Mouse (Mus musculus) intestine, embryonic 15.5 days (tissue): ENCODE measurements around the gene Lmtk2. TPM values are rescaled to one million over a fixed set of nuclear protein-coding genes. Genes with fewer than 3 reads are reported as not detected.

Experiments
- ATAC-seq: fragments of 200-750 bp; cut with Nextera tagmentation; 2 replicates; pipeline ENCODE4 v1.8.0; 2017; ENCODE audit warnings: moderate TSS enrichment, moderate library complexity
- H3K27ac ChIP-seq: fragments of 300-500 bp; sonication (generic); 2 replicates; pipeline ENCODE4 v1.5.1; 2015; ENCODE audit warnings: mild to moderate bottlenecking, inconsistent platforms
- H3K27me3 ChIP-seq: fragments of 300-500 bp; sonication (generic); replicated peaks from 2 replicates; pipeline ENCODE4 v1.6.1; 2015; ENCODE audit warnings: inconsistent platforms
- H3K36me3 ChIP-seq: fragments of 300-500 bp; sonication (generic); 2 replicates; pipeline ENCODE4 v1.6.1; 2015; ENCODE audit warnings: inconsistent platforms
- H3K4me1 ChIP-seq: fragments of 300-500 bp; sonication (generic); replicated peaks from 2 replicates; pipeline ENCODE4 v1.6.1; 2015; ENCODE audit warnings: inconsistent platforms
- H3K4me2 ChIP-seq: fragments of 300-500 bp; sonication (generic); replicated peaks from 2 replicates; pipeline ENCODE4 v1.6.1; 2015; ENCODE audit warnings: mild to moderate bottlenecking, inconsistent platforms
- H3K4me3 ChIP-seq: fragments of 300-500 bp; sonication (generic); replicated peaks from 2 replicates; pipeline ENCODE4 v1.5.1; 2015; ENCODE audit warnings: inconsistent platforms
- H3K9ac ChIP-seq: fragments of 300-500 bp; sonication (generic); 2 replicates; pipeline ENCODE4 v1.6.1; 2015; ENCODE audit warnings: inconsistent platforms
- H3K9me3 ChIP-seq: fragments of 300-500 bp; sonication (generic); 2 replicates; pipeline ENCODE4 v1.6.1; 2016; ENCODE audit warnings: inconsistent platforms
- WGBS: fragments of 180-500 bp; shearing (Covaris S2); methylation state at CpG from one replicate; pipeline ENCODE4 v1.1.7; 2015; 5-methylcytosine and 5-hydroxymethylcytosine counted together
- polyA plus RNA-seq: library from polyadenylated mRNA; unstranded; fragments of >200 nt; fragmentation: Nextera tagmentation; extraction: Ambion mirVana; gene quantifications from 2 replicates; pipeline ENCODE4 v1.2.1, GENCODE M21; 2015

Gene Lmtk2
- polyA plus RNA-seq, 1 experiment from 2014 or later, result 5.6 TPM

DNA sequence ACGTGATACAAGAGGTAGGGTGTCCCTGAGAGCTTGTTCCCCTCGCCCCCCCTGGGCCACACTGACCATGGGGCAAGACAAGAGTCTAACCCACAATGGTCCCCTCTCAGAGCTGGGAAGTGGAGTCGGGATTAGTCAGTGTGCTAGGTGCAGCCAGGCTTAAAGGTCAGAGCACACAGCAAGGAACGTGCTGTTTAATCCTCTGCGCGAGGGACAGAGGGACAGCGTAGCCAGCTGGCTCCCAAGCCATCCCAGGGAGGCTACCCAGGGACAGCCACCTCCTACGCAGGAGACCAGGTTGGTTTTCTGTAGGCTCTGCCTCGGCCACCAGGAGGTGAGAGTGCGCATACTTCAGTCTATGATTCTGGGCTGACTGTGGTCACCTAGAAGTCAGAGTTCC lies 104.7 kb downstream of the Lmtk2 start:
- H3K36me3 ChIP-seq, result peaks cover 13% of the 10 kb centered on the region; the same call in 1 of the 2 replicates
- 83% methylated on average over 10 of the region's 10 CpGs for WGBS
- H3K27me3 ChIP-seq, result no peaks in the 10 kb centered on the region
- no peak overlapping the region for H3K4me3 ChIP-seq
- H3K27ac ChIP-seq, result no peak overlapping the region
- no peaks in the 10 kb centered on the region for H3K4me1 ChIP-seq
- no peak for ATAC-seq
- H3K9ac ChIP-seq, result no peak overlapping the region
- no peaks in the 10 kb centered on the region for H3K9me3 ChIP-seq
- H3K4me2 ChIP-seq, result no peak overlapping the region

DNA sequence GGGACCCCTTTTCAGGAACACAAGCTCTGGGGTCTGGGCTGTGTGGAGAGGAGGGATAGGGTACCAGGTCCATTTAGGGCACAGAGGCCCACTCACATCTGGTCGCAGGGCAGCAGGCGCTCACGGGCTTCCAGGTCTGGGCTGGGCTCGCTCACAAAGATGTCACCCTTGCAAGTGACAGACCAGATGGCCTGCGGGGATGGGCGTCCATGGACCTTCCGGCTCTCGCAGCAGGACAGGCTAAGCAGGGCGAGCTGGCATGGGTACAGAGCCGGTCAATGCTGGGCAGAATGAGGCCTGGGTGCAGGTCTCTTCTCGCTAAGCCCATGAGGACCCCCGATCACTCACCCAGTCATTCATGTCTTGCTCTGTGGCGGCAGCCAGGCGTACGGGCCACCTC lies 105.8 kb downstream of the Lmtk2 start:
- 95% methylated on average over 15 of the region's 15 CpGs for WGBS
- Histone ChIP-seq H3K4me1 (no peaks in the 10 kb centered on the region), H3K4me3 (no peak overlapping the region), H3K4me2 (no peak overlapping the region), H3K9me3 (no peaks in the 10 kb centered on the region), H3K9ac (no peak overlapping the region), H3K27ac (no peak overlapping the region), H3K36me3 (peaks cover 13% of the 10 kb centered on the region; the same call in 1 of the 2 replicates), H3K27me3 (no peaks in the 10 kb centered on the region)
- ATAC-seq, result no peak

- no peak; the same call in 1 of the 2 replicates for ATAC-seq
- Histone ChIP-seq H3K27ac (no peak overlapping the region), H3K9me3 (no peaks in the 10 kb centered on the region), H3K4me2 (no peak overlapping the region), H3K27me3 (no peaks in the 10 kb centered on the region), H3K9ac (no peak overlapping the region), H3K4me1 (no peaks in the 10 kb centered on the region), H3K4me3 (no peak overlapping the region), H3K36me3 (peaks cover 8% of the 10 kb centered on the region; the same call in 1 of the 2 replicates)
- 47% methylated on average over 11 of the region's 11 CpGs for WGBS
These were observed 107.2 kb downstream of the Lmtk2 start for GRCm38 (mm10) chr5:144207478-144207877.

DNA sequence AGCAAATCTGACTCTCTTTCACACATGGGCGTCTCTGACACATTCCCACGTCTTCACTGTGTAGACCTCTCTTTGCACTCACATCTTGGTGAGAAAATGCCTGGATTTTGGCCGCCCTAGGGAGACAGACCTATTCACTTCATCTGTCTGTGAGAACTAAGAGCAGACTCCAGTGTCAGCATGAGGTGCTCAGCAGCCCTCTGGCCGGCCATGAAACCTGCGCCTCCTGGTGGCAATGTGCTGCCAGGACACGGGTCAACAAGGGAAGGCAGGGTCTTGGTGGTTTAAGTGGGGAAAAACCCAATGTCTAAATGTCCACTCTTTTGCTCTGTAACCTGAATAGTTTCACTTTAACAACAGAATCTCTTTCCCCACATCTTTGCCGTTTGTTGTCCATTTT lies 114.2 kb downstream of the Lmtk2 start:
- Histone ChIP-seq H3K27me3 (no peaks in the 10 kb centered on the region), H3K4me1 (no peaks in the 10 kb centered on the region), H3K4me2 (no peak overlapping the region), H3K9ac (no peak overlapping the region), H3K9me3 (no peaks in the 10 kb centered on the region), H3K27ac (no peak overlapping the region), H3K4me3 (no peak overlapping the region), H3K36me3 (0 out of 2 replicates have a peak, but pooled peaks cover 5% of the 10 kb centered on the region)
- 0 out of 2 replicates have a peak, but pooled peaks have one; percentile 31 for ATAC-seq
- 27% methylated on average over 7 of the region's 7 CpGs for WGBS

- no peak for ATAC-seq
- H3K4me3 ChIP-seq, result no peak overlapping the region
- H3K4me2 ChIP-seq, result no peak overlapping the region
- WGBS, result 100% methylated on average over 2 of the region's 2 CpGs
- no peaks in the 10 kb centered on the region for H3K9me3 ChIP-seq
- H3K27ac ChIP-seq, result no peak overlapping the region
- no peaks in the 10 kb centered on the region for H3K4me1 ChIP-seq
- H3K27me3 ChIP-seq, result no peaks in the 10 kb centered on the region
- H3K36me3 ChIP-seq, result no peaks in the 10 kb centered on the region
- H3K9ac ChIP-seq, result no peak overlapping the region
These were observed 115.8 kb downstream of the Lmtk2 start for GRCm38 (mm10) chr5:144215992-144216391.

- H3K27me3 ChIP-seq, result no peaks in the 10 kb centered on the region
- H3K4me3 ChIP-seq, result no peak overlapping the region
- no peak for ATAC-seq
- H3K9ac ChIP-seq, result no peak overlapping the region
- no peak overlapping the region for H3K4me2 ChIP-seq
- H3K9me3 ChIP-seq, result no peaks in the 10 kb centered on the region
- no peak overlapping the region for H3K27ac ChIP-seq
- H3K4me1 ChIP-seq, result peaks cover 8% of the 10 kb centered on the region; the same call in 1 of the 2 replicates
- WGBS, result 82% methylated on average over 7 of the region's 7 CpGs
- no peaks in the 10 kb centered on the region for H3K36me3 ChIP-seq
These were observed 117.8 kb downstream of the Lmtk2 start for GRCm38 (mm10) chr5:144218061-144218460.

GRCm38 (mm10) chr5:144219306-144219705 lies 119.1 kb downstream of the Lmtk2 start:
- H3K36me3 ChIP-seq, result no peaks in the 10 kb centered on the region
- H3K27ac ChIP-seq, result no peak overlapping the region
- H3K9me3 ChIP-seq, result no peaks in the 10 kb centered on the region
- H3K4me3 ChIP-seq, result no peak overlapping the region
- no peak overlapping the region for H3K4me2 ChIP-seq
- H3K9ac ChIP-seq, result no peak overlapping the region
- H3K27me3 ChIP-seq, result no peaks in the 10 kb centered on the region
- H3K4me1 ChIP-seq, result peaks cover 10% of the 10 kb centered on the region; the same call in 1 of the 2 replicates
- ATAC-seq, result no peak
- WGBS, result 73% methylated on average over 12 of the region's 12 CpGs

DNA sequence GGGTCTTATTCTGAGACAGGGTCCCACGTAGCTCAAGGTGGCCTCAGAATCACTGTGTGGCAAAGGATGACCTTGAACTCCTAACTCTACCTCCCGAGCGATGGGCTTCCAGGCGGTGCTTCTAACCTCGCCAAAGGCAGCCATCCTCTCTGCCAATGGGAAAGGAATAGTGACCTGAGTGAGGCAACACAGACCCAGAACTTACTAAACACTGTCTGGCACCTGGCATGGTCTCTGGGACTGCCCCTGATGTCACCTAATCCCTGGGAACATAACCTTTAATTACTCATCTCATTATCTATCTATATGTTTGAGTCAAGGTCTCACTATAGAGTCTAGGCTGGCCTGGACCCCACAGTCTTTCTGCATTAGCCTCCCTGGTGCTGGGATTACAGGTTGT lies 119.7 kb downstream of the Lmtk2 start:
- no peak for ATAC-seq
- WGBS, result 85% methylated on average over 5 of the region's 5 CpGs
- H3K4me3 ChIP-seq, result no peak overlapping the region
- no peaks in the 10 kb centered on the region for H3K9me3 ChIP-seq
- H3K27ac ChIP-seq, result no peak overlapping the region
- no peaks in the 10 kb centered on the region for H3K27me3 ChIP-seq
- no peak overlapping the region for H3K9ac ChIP-seq
- no peaks in the 10 kb centered on the region for H3K36me3 ChIP-seq
- no peak overlapping the region for H3K4me2 ChIP-seq
- peaks cover 12% of the 10 kb centered on the region; the same call in 1 of the 2 replicates for H3K4me1 ChIP-seq

- no peak overlapping the region for H3K27ac ChIP-seq
- no peak overlapping the region for H3K9ac ChIP-seq
- WGBS, result 56% methylated on average over 4 of the region's 4 CpGs
- H3K4me1 ChIP-seq, result peaks cover 12% of the 10 kb centered on the region; the same call in 1 of the 2 replicates
- no peak for ATAC-seq
- H3K36me3 ChIP-seq, result no peaks in the 10 kb centered on the region
- no peak overlapping the region for H3K4me2 ChIP-seq
- H3K27me3 ChIP-seq, result no peaks in the 10 kb centered on the region
- no peaks in the 10 kb centered on the region for H3K9me3 ChIP-seq
- no peak overlapping the region for H3K4me3 ChIP-seq
These were observed 121.1 kb downstream of the Lmtk2 start for GRCm38 (mm10) chr5:144221305-144221704.

- peaks cover 12% of the 10 kb centered on the region; the same call in 1 of the 2 replicates for H3K4me1 ChIP-seq
- peak overlapping the region; percentile 79 for H3K9ac ChIP-seq
- H3K9me3 ChIP-seq, result no peaks in the 10 kb centered on the region
- peak; percentile 72 for ATAC-seq
- H3K36me3 ChIP-seq, result no peaks in the 10 kb centered on the region
- H3K4me3 ChIP-seq, result peak overlapping the region; percentile 78
- WGBS, result 2% methylated on average over 24 of the region's 25 CpGs
- peak overlapping the region; percentile 85 for H3K4me2 ChIP-seq
- H3K27me3 ChIP-seq, result no peaks in the 10 kb centered on the region
- H3K27ac ChIP-seq, result peak overlapping the region; percentile 66
These were observed 122.7 kb downstream of the Lmtk2 start for GRCm38 (mm10) chr5:144222811-144223502.

DNA sequence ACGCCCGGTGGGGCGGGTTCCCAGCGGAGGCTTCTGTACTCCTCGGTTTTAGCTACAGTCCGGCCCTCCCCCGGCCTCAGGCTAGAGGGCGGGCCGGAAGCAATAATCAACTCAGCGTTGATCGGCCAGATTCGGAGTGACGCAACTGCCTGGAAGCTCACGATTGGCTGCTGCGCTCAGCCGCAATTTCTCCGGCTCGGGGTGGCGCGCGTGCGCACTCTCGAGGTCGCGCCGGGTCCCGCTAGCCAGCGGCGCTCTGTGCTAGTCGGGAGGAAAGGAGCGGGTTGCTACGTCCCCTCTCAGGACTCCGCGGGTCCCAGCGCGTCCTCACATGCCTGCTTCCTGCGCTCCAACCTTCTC lies 123.2 kb downstream of the Lmtk2 start, which contains the start of gene Tecpr1:
TSS of gene Tecpr1 (minus strand) at position 113 of the 360 bp plus-strand sequence.
- Histone ChIP-seq H3K27ac (peak within 1 kb of the TSS; percentile 66), H3K27me3 (no peaks in the 10 kb centered on the region), H3K9ac (peak within 1 kb of the TSS; percentile 79), H3K4me3 (peak within 1 kb of the TSS; percentile 78), H3K9me3 (no peaks in the 10 kb centered on the region), H3K36me3 (no peaks in the 10 kb centered on the region), H3K4me1 (peaks cover 12% of the 10 kb centered on the region; the same call in 1 of the 2 replicates), H3K4me2 (peak within 1 kb of the TSS; percentile 85)
- ATAC-seq, result peak; percentile 99
- WGBS, result under 1% methylated on average over 37 of the region's 37 CpGs

DNA sequence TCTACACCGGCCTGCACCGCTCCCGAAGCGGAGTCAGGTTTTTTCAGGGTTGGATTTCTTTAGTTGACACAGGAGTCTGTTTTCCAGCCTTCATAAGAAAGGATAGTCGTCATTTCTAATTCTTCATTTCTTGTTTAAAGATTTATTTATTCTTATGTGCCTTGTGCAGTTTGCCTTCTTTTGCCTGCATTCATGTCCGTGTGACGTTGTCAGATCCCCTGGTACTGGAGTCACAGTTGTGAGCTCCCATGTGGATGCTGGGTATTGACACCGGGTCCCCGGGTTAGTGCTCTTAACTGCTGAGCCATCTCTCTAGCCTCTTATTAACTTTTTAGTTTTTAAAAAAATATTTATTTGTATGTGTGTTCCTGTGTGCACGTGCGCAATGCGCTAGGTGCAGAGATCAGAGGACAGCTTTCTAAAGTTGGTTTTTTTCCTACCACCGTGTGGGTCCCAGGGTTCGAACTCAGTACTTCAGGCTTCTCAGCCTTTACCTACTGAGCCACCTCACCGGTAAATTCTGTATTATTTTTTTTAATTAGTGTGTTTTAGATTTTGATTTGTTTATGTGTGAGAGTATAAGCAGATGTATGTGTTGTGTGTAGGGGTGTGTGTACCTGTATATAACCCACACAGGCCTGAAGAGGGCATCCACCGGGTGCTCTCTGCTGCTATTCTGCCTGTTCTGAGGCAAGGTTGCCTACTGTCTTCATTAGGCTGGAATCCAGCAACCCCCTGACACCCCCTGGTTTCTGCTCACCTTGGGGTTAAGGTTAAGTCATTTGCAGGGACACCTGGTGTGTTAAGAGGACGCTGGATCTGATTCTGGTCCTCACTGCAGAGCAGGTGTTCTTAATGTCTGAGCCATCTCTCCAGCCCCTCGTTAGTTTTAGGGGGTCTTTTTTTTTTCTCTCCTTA lies 123.9 kb downstream of the Lmtk2 start:
- Histone ChIP-seq H3K27me3 (no peaks in the 10 kb centered on the region), H3K4me1 (peaks cover 12% of the 10 kb centered on the region; the same call in 1 of the 2 replicates), H3K27ac (peak overlapping the region; percentile 52), H3K9me3 (no peaks in the 10 kb centered on the region), H3K4me2 (peak overlapping the region; percentile 85), H3K36me3 (no peaks in the 10 kb centered on the region), H3K4me3 (peak overlapping the region; percentile 78), H3K9ac (peak overlapping the region; percentile 61)
- WGBS, result 26% methylated on average over 18 of the region's 18 CpGs
- ATAC-seq, result peak; percentile 31; the same call in 1 of the 2 replicates
